Mouse (Mus musculus) telencephalon, adult 2 months (tissue): ENCODE measurements around the gene Rbm44.

Source experiments
- DNase-seq: peaks from one replicate; pipeline ENCODE4 v3.0.0-alpha.2; 2011; ENCODE audit warnings: low read depth, low spot score

Rbm44 gene

DNA sequence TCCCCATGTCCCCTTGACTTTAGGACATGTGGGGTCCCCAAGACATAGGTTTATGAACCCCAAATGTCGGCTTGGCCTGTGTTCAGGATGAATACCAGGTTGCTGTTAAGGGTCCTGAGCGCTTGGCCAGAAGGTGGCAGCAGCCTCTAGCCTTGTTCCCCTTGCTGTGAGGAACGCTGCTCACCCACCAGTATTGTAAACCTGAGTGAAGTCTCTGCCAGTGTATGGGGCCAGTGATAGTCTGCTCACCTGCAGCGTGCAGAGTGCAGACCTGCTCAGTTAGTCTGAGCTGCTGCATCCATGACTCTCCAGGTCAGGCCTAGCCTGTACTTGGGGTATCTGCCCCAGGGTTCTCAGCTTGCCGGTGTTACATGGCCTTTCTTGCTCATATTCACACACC is 34.2 kb downstream of the Rbm44 start:
- no peak for DNase-seq

DNA sequence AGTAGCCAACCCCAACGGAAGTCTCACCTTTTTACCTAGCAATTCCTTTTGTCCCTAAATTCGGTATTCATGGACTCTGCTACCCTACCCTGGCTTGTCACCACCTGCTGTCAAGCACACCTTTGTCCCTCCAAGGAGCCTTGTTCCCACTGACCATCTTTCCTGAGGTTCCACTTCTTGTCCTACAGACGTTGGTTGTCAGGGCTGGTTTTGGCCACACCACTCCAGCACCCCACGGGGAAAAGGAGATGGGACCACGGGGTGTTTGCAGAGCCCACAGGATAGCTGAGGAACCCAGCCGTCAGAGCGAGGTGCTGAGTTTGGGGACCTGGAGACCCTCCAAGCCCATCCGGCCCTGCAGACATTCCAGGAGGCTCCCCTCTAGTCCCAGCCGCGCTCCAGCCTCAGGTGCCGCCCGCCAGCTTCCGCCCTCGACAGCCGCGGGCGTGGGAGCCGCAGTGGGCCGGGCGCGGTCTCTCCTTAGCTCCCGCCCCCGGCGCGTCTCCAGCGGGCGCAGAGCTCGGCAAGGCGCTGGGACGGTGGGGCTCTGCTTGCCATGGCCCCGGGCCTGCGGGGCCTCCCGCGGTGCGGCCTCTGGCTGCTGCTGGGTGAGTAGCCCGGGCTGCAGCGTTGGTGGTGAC is 34.8 kb downstream of the Rbm44 start, which contains the start of gene Ramp1:
TSS of gene Ramp1 (plus strand) at position 290 of the 641 bp plus-strand sequence.
- no peak for DNase-seq

DNA sequence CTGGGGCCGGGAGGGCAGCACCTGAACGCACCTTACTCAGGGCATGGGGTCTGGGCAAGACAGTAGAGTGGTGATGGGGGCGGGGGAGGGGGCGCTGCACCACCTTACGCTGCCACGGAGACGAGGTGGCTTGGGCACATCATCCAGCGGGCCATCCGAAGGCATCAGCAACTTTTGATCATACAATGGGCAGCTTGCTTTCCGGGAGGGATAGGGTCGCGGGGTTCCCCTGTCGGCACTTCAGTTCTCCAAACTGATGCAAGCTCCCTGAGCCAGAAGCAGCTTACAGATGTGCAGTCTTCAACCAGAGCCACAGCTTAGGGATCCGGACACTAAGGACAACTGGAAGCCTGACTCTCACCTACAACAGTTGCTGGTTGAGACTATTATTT is 35.3 kb downstream of the Rbm44 start:
- no peak for DNase-seq

DNA sequence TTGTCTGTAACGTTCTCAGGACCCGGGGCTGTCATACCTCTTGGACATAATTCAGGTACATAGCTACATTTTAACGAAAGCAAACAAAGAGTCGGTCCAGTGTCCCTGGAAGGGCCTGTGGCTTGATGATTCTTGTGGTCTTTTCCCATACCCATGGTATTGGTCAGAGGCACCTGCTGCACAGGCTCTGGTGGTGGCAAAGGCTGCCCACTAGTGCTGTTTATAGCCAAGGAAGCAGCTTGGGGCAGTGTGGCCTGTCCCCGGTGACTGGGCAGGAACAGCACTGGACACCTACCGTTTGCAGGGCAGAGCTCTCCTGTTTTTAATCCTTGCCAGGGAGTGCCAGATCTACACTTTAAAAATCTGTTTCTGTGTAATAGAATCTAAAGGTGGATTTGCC is 35.8 kb downstream of the Rbm44 start:
- DNase-seq, result no peak

DNA sequence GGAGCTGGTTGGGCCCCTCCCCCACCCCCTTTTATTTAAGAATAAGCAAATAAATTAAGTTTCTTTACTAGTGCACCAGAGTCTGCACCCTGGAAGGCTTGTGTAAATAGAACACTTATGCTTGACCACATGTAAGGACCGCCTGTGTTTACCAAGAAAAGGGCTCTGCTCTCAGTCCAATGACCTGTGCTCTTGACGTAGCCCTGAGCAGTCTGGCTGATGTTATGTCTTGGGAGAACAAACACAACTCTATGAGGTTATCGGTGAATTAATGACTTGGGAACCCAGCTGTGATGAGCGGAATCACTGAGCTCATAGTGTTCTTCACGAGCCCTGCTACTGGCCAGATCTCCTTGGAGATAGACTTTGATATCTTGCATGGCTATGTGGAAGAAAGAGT is 36.4 kb downstream of the Rbm44 start:
- DNase-seq, result no peak

DNA sequence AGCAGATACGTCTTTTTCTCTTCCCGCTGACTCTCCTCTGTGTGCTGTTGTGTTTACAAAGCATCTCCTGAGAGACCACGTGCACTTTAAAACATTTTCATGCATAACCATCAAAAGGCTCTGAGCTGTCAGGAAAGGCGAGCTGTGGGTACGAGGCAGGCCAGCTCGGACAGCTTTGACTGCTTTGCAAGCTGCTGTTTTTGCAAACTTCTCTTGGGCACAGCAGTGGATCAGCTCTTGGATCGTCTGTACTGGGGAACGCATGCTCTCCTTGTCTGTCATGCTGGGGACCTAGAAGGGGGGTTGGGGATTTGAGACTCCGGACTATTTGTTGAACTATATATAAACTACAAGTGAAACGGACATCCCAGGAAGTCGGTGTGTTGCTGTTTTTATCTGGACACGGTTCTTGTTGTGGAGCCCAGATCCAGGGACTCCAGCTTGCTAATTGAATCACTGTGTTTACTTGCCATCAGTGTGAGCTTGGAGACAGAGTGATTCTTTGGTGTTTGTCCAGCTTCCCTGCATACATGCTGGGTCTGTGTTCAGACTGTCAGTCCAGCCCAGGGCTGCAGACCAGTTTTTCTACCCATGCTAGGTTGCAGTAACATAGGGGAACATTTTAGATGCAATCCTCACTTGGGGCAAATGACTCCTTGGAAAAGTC is 37.0 kb downstream of the Rbm44 start:
- no peak for DNase-seq

DNA sequence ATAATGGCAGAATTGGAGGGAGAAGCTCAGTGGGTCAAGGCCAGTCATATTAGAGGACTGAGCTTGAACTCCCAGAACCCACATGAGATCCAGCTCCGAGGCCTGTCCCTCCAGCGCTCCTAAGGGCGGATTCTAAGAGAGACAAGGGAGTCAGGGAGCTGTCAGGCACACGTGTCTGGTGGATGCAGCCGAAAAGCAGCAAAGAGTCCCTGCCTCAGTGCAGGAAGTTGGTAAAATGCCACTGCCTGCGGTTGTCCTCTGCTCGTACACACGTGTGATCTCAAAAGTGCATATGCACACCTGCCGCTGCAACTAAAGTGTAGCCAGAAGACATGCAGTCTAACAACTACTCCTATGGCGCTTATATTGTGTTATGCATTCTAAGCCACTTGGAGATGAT is 38.4 kb downstream of the Rbm44 start:
- DNase-seq, result no peak

DNA sequence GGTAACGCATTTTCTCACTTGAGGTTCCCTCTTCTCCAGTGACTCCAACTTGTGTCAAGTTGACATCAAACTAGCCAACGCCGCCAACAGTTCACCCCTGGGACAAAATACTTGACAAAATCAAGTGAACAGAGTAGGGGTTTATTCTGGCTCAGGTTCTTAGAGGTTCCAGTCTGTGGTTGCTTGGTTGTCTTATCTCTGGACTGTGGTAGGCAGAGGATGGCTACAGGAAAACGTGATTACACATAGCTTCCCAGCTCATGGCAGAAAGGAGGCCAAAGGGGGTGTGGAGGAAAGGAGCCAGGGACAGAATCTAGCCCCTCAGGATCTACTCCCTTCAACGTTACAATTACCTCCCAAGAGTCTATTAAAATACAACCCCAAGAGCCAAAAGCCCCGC is 41.8 kb downstream of the Rbm44 start:
- no peak for DNase-seq

DNA sequence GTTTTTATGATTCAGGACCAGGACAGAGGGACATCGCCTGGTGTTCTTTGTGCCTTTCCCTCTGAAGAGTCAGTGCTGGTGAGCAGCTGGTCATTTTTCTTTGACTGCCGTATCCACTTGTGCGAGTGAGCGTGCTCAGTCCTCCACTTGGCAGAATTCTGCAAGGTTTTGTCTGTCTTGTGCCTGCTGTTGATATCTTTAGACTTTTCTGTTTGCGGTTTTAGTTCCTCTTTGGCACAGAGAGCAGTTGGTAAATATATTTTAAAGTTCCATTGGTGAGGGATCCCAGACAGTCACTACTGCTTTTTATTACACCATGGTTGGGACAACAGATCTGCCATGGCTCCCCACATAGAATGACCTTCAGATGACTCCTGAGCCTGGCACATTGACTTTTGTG is 42.4 kb downstream of the Rbm44 start:
- no peak for DNase-seq

DNA sequence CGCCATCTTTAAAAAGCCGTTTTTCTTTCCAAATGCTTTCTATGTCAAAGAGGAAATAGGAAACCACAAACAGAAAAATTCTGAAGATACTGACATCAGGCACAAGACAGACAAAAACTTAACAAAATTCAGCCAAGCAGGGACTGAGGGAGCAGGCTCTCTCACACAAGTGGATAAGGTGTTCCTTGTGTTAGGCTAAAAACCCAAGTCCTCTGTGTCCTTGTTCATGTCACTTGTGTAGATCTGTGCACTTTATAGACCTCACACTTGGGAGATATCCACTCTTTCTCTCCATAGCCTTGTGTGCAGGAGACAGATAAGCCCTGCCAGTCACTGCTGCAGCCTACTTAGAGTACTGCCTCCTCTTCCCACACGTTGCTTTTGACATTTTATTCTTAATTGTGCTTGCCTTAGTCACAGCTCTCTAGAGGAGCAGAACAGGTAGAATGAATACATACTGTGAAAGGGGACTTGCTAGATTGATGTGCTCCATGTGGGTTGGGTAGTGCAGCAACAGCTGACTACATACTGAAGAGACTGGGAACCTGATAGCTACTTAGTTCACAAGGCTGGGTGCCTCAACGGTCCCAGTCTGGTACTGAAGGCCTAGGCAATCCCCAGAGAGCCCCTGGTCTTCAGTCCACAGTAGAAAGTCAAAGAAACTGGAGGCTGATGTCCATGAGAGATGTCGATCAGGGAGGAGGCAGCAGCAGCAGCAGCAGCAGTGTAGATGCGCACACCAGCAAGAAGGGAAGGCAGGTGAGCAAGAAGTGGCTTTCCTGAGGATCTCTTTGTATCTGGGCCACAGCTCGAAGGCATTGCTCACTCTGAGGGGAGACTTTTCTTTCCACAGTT is 43.1 kb downstream of the Rbm44 start:
- no peak for DNase-seq

DNA sequence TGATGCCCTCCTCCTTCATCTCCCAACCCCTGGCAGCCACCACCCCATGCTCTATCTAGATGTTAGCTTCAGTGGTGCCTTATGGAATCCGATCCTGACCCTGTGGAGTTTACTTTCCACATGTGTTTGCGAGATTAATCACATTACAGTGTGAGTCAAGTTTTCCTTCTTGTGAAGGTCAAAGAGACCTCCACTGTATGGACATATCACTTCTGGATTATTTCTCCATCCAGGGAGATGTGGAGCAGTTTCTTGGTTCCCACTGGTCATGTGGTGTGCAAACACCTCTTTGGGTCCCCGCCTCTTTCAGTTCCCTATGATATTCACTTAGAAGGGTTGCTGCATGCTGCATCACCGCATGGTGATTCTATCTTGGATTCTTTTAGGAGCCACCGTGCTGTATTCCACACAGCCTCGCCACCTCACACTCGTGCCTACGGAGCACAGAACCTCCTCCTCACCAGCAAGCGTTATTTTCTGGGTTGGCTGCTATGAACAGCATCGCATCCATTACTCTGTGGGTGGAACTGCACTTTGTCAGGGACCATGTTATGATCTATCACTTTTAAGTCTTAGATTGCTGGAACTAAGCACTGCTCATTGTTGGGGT is 44.1 kb downstream of the Rbm44 start:
- no peak for DNase-seq

DNA sequence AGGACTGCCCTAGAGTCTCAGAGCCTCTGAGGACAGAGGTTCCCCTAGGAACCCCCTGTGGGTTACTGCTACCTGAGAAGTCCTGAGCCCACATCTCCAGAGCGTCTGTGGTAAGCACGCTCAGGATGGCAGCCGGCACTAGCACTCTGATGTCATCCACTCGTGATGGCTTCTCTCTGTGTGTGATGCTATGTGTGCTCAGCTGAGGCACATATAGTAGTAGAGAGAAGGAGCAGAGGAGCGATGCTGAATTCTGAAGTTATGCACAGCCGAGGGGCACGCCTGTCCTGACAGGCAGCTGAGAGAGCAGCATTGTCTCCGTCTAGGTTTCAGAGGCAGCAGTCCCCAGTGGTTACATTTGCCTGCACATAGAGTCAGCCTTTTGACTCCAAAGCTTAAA is 47.3 kb downstream of the Rbm44 start:
- DNase-seq, result no peak

DNA sequence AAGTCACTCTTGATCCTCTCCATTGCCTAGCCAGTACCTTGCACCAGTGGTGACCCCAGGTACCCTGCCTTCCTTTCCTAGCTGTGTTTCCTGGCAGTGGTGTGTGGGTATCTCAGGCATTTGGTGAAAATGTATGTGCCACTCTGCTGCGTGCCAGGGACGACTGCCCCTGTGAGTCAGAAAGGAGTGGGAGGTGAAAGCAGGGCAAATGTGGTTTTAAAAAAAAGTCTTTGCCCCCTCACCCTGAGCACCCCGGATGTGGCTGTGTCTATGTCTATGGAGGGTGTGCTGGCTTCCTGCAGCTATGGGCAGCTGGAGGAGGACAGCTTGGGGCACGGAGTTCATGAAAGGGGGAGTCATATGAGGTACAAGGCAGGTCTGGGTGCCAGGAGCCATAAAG is 48.4 kb downstream of the Rbm44 start:
- no peak for DNase-seq

DNA sequence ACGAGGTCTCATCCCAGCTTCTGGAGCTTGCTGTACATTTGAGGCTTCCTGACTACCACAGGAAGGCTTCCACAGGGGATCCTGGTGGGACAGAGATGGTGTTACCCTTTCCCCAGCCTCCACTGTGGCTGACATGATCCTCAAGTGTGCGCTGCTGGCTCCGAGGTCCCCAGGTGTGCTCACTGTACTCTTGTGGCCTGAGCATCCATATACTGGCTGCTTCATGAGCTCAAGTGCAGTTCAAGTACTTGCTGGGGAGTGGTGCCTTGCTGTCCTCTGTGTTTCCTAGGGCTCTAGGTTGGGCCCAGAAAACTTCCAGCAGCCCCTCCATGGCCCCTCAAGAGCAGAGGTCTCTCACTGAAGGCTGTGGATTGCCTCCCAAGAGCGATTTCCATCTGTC is 48.8 kb downstream of the Rbm44 start:
- DNase-seq, result no peak

DNA sequence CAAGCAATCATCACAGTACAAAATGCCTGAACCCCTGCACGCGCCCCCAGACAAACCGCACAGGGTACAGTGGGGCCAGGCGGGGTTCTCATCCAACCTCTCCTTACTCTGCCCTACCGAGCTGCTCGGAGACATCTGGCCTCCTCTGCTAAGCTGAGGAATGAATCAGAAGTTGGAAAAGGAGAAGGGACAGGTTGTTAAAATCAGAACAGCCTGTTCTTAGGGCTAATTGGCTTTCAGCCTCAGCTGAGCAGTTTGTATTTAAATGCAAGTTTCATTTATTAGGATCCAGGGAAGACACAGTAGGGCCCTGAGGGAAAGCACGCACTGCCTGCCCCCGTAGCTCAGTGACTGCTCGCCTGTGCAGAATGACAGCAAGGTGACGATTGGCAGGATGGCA is 54.9 kb downstream of the Rbm44 start:
- no peak for DNase-seq

DNA sequence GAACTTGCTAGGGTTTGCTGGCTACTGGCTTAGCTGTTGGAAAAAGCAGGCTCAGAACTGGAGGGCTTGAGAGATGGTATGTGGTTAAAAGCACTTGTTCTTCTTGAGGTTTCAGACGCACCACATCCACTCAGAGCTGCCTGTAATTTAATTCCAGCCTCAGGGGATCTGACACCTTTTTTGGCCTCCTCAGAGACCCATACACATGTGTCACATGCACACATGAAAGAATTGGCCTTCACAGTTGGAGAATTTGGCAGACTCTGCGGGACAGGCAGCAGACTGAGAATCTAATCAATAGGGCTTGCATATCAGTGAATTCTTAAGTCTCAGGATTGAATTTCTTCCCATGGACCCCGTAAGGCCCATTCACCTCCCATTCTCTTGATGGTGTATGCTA is 56.2 kb downstream of the Rbm44 start:
- no peak for DNase-seq

DNA sequence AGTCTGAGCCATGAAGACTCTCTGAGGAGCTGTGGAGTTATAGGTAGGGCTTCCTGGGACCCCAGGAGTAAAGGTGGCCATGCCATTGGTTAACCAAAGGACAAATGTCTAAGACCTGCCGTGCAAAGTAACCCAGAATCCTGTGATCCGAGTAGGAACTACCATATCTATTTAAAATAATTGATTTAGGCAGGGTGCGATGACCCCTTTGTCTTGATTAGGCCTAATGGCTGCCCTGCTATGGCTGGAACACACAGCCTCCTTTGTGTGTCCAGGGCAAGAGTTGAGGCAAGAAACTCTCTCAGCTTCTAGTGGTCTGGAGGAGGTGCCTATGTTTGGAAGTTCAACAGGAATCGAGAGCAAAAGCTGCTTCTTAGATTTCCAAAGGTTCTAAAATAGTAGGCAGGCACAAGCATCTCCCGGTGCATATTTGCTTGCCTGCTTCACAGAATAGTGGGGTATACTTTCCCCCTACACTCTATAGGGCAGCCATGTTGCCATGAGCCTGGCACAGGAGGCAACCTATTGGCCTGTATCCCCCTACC is 59.4 kb downstream of the Rbm44 start:
- no peak for DNase-seq

DNA sequence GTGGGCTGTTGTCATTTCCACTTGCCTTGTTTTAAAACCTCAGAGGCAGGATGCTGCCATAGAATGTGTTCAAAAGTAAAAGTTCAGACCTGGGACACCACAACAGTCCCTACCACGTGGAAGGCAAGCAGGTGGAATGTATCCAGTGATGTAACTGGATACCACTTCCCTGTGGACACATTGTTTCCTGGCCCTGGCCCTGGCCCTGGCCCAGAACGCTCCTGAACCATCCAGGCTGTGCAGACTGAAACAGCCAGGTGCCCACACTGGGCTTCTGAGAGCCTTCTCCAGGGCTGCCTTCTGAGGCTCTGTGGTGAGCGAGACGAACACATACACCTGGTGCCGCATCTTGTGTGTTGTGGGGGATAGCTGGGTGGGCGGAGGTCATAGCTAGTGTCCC is 60.8 kb downstream of the Rbm44 start:
- no peak for DNase-seq

DNA sequence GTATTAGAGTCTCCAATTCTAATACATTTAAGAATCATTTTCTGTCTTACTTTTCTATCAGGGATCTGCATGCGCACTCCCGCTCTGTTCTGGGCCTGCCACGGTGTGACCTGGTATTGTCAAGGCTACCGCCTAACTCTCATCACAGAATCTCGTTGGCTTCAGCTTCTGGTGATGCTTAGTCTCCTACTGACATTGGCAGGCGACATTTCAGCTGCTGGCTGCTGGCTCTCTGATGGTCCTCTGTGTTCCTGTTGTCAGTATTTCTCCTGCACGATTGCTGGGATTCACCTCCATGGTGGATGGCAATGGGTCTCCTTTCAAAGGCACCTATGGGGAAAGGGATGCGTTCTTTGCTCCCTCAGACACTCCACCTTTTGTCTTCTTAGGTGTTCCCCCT is 61.4 kb downstream of the Rbm44 start:
- DNase-seq, result no peak

DNA sequence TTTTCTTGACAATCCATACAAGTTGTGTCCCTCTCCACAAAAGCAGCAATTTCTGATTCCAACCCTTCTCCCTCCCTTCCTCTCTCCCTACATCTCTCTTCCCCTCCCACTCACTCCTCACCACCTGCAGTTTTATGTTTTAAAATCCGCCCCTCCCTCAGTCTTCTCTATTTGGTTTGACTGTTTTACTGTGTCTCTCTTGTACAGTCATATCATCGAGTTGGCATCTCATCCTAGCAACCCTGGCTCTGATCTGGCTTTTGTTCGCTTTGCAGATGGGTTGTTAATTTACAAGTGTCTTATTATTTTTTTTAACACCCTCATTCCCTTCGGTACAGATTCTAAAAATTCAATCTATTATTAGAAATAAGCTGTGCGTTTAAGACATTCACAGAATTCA is 62.0 kb downstream of the Rbm44 start:
- peak; percentile 89 for DNase-seq

DNA sequence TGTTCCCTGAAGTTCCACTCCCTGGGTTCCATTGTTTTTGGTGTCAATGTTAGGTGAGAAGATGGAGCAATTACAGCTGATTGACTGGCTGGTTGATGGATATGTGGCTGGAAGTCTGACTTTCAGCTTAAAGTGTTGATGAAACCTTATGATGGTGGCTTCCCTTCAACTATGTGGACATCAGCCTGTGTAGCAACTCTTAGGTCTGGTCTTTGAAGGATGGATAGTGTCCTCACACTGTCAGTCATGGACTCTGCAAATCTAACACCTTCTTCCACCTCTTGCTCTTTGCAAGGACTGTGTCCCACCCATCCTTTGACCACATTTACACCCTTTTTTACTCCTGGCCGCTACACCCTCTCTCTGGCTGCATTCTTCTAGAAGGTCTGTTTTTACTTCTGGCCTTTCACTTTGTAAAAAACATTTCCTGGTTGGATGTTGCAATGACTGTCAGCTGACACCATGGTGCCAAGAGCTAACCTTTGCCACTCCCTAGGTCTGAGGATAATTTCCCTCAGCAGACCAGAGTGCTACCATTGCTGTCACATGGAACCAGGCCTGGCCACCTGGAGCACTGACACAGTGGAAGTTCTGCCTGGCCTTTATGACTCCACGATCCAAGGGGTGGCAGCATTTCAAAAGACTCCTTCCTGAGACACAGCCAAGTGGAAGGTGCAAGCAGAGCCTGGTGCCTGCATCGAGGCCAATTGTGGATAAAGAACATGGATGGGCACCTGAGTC is 62.6 kb downstream of the Rbm44 start:
- DNase-seq, result no peak
